Mouse (Mus musculus) mouse trophoblast stem cell (cell line): ENCODE results near the gene Lsamp.
"Not testable (repeated sequence)": the region's sequence is repeated elsewhere in the genome, so short reads cannot be mapped to it uniquely, and the experiment has no call there.

Source experiments
- in situ Hi-C, 2 experiments: fragments of 300-500 bp; cut with MseI, MboI; formaldehyde crosslinking; loops; 2 replicates in 1 of 2; 3 replicates in 1 of 2; pipeline ENCODE4 v1.15.1; 2025

The Lsamp gene

DNA sequence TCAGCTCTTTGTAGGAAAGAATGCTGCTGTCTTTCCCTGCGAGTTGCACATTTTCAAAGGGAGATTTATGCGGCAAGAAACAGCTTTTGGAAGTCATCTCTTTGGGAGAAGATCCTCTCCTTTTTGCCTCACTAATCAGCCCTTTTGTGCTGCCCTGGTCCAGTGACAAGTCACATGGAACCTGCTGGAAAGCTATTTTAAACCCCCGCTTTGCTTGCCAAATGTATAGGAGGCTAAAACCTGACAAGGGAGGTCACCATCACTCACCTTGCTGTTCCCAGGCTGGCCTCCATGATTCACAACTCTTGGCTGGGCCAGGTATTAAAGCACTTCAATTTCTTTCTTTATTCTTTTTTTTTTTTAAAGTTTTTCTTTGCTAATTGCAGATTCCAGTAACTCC, 1932.2 kb downstream of the Lsamp start:
- in situ Hi-C loops: no loop called here

DNA sequence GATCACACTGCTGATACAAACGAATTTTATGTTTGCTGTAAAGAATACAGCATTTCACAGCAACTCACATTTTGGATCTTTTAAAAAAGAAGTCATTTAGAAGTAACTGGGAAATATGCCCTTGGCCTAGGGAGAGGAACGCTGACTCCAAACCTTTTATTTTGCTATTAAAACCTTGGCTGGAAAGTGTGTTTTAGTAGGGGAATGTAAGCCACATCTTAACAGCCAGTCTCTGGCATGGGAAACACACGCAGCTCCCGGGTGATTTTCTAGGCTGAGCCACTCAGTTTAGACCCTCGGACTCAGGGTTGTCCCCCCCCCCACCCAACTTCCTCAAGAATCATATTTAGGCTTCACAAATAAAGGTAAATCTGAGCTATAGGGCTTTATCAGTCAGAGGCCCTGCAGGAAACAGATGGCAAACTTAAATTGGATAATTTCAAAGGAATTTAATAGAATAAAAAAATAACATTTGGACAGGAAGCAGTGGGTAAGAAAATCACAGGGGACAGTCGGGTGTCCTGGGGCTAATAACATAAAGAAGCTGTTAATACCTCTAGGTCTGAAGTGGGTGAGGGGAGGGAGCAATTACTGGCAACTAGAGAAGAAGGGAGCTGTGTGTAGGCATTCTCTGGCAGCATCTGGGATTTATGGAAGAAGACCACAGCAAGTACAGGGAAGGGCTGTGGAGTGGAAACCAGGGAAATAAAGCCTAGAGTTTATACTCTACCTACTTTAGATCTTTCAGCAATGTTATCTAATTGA, 1933.1 kb downstream of the Lsamp start:
- in situ Hi-C loops: no loop called here

- in situ Hi-C loops: no loop called here
These were observed 1945.4 kb downstream of the Lsamp start for GRCm38 (mm10) chr16:41929546-41929945.

DNA sequence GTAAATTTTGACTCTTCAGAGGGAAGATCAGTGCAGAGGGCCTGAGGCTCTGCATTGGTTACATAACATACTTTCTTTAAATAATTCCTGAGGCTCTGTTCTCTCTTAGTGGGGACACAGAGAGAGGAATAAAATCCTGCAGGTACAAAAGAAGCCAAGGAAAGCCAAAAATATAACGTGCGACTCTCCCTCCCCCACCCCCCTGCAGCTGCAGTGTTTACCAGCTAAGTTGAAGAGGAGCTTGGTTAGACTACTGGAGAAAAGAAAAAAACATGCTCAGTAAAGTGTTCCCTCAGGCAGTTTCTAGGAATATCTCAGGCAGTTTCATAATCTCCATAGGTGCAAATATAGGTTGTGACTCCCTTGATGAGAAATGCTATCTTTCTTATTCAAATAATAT, 1951.5 kb downstream of the Lsamp start:
- in situ Hi-C loops: no loop called here

GRCm38 (mm10) chr16:41936908-41937595, 1952.9 kb downstream of the Lsamp start:
- in situ Hi-C loops: no loop called here

- in situ Hi-C loops: no loop called here
These were observed 1953.4 kb downstream of the Lsamp start for GRCm38 (mm10) chr16:41937596-41937990.

- in situ Hi-C loops: no loop called here
These were observed 1954.1 kb downstream of the Lsamp start for GRCm38 (mm10) chr16:41938258-41938657.

DNA sequence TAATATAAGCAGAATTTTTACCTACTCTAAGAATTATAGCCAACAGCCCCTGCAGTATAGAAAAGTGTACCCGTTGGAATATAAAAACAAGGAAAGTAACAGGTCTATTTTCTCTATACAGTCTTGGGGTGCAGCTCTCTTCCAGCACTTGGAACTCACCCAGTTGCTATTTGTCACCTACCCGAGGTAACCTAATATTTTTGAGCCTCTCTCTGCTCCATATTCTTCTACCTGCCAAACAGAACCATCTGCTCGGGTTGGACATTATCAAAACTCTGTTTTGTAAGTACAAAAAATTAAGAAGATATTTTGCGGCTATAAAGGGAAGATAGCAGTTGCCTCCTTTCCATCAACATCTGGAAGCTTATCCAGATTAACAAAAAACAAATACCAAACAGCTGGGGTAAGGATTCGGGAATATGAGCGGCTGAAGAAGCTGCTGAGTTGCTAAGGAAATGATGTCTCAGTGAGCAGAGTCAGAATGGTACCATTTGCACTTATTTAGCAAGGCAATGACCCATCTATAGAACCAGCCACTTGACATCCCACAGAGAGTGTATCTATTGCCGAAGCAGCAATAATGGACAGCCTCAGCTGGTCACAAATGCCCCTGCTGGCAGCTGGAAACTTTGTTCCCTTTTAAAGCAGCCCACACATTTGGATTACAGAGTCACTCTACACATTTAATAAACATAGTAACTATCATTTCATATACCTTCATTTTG, 1957.6 kb downstream of the Lsamp start:
- in situ Hi-C loops: no loop called here

DNA sequence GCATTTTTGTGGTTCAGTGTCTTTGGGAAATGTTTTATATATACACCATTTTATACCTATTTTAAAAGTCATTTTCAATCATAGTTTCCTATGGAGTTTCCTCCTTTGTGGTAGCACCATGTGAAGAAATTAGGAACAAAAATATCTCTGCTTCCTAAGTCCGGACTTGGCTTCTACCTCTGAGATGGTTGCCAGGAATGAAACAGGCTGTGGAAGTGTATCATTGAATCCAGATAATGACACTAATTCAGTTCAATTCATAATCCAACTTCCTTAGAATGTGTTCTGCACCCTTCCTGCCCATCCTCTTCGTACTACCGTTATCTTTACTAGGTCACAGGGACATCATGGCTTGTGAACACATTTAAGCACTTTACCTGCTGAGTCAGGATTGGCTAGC, 1973.7 kb downstream of the Lsamp start:
- in situ Hi-C loops: no loop called here

DNA sequence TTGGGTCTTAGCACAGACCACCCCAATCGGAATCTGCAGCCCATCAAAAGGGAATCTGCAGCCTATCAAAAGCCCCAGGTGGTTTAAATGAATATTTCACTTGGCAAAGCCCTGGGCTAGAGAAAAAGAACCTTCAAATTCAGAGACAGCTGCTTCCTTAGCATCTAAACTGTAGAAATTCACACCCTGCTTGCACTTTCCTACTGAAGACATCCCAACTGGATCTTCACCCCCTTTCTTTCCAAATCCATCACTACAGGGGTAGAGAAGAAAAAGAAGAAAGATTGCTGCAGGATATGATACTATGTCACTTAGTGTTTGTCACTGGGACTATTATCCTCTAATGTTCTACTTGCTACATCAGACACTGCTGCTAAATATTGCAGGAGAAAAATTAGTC, 1981.5 kb downstream of the Lsamp start:
- in situ Hi-C loops: no loop called here

DNA sequence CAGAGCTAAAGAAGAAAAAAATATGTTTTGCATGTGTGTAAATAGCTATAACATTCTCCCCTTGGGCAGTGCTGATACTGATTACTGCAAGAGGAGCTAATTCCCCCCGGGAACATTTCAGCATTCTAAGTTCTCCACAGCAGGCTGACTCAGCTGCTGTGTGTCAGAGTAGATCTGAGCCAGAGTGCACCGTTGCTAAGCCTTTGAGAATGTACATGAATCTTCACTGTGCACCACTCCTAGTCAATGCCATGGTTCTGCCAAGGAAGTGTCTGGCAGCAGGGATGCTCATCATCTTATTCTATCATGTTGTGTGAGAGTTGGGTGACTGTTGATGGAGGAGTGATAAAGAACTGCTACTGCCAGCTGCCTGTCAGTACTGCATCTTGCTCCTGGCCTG, 1985.1 kb downstream of the Lsamp start:
- in situ Hi-C loops: no loop called here

- in situ Hi-C loops: no loop called here
These were observed 1990.9 kb downstream of the Lsamp start for GRCm38 (mm10) chr16:41974866-41975719.

- in situ Hi-C loops: no loop called here
These were observed 1992.7 kb downstream of the Lsamp start for GRCm38 (mm10) chr16:41976897-41977296.

DNA sequence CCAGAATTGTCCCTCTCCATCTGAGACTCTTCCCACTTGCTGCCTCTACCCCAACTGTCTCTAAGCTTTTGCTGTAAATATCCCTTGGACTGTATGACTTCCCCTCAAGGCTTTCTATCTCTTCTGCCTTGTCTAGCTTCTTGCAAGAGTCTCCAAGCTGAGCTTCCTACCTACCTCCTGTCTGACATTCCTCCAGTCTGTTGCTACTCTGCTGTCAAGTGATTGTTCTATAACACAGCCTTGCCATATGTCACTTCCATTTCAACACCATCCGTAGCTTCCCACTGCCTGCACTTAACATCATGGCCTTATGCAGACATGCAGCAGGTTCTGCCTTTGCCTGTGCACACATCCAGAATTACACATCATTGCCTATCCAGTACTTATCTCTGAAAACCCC, 2012.8 kb downstream of the Lsamp start:
- in situ Hi-C loops: no loop called here

GRCm38 (mm10) chr16:42002925-42003324, 2018.8 kb downstream of the Lsamp start:
- in situ Hi-C loops: no loop called here

DNA sequence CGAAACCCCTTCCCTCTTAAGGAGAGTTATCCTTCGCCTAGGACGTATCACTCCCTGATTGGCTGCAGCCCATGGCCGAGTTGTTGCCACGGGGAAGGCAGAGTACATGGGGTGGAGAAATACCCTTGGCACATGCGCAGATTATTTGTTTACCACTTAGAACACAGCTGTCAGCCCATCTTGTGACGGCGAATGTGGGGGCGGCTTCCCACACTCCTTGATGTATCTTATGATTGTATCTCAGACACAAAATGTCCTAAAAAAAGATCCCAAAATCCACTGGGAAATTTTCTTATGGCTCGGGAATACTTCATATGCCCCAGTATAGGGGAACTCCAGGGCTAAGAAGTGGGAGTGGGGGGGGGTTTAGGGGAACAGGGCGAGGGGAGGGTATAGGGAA, 2019.3 kb downstream of the Lsamp start:
- in situ Hi-C loops: not testable (repeated sequence)

DNA sequence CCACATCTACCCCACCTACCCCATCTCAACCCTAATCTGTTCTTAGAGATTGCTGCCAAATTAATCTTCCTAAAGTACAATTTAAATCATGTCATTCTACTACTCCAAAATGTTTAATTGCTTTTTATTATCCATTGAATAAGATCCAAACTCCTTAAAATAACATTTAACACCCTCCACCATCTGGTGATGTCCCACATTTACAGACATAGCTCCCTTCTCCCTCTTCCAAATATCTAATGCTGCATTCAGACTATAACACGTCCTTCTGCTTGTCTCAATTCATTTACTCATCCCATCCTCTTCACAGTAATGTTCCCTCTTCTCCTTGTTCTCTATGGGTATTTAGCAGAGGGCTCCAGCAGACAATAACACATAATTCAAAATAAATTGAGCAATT, 2020.0 kb downstream of the Lsamp start:
- in situ Hi-C loops: no loop called here

- in situ Hi-C loops: no loop called here
These were observed 2030.8 kb downstream of the Lsamp start for GRCm38 (mm10) chr16:42014937-42015336.

DNA sequence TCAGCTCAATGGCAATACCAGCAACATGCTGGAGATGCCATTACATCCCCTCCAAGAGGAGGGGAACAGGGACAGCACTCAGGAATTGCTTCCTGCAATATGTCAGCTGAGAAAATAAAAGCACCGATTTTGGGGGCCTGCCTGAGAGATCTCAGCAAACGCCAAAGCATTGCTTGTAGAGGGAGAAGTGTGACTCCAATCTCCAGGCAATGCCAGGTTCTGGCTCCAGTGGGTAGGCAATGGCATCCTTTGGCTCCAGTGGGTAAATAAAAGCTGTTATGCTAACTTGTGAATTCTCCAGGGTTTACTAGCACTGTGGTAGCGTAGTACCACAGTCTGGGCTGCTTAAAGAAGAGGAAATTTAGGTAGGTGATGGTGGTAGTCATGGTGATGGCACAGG, 2031.3 kb downstream of the Lsamp start:
- in situ Hi-C loops: no loop called here

- in situ Hi-C loops: no loop called here
These were observed 2032.9 kb downstream of the Lsamp start for GRCm38 (mm10) chr16:42016791-42017643.

DNA sequence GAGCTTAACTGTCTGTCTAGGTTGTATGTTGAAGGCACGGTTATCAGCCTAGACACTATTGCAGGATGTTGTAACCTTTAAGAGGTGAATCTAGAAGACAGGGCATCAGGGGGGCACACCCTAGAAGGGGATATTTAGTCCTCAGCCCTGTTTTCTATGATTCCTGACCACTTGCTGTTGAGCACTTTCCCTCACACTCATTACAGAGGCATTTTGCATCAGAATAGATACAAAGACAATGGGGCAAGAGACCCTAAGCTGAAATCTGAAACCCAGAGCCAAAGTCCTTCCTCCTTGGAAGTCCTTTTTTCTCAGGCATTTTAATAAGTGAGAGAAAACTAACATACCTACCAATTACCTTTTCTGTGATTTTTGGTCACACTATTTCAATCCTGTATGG, 2038.4 kb downstream of the Lsamp start:
- in situ Hi-C loops: no loop called here
